Mouse (Mus musculus): ENCODE results near the gene Mip. TPM values are rescaled to one million over a fixed set of nuclear protein-coding genes. Genes with fewer than 3 reads are reported as not detected.

The Mip gene
- total RNA-seq, 2 experiments from 2014 or later, result not detected

Other genes with a start within 250 kb of the Mip start
- 10 to 100 TPM in 1 of 2 experiments, 1 to 10 TPM in 1; 9.5 to 23.7 TPM for gene Hsd17b6, start 218.2 kb upstream of the Mip start, total RNA-seq (2021)
- 10 to 100 TPM; 11.2 to 16.4 TPM for gene Prim1, start 210.7 kb upstream of the Mip start, total RNA-seq (2021)
- 100 to 1,000 TPM; 694 to 716 TPM for gene Naca, start 190.3 kb upstream of the Mip start, total RNA-seq (2021)
- 100 to 1,000 TPM; 138 to 142 TPM for gene Ptges3, start 166.9 kb upstream of the Mip start, total RNA-seq (2021)
- 1,000 to 10,000 TPM; 4,995 to 5,524 TPM for gene Atp5b, start 142.6 kb upstream of the Mip start, total RNA-seq (2021)
- gene Baz2a, start 134.3 kb upstream of the Mip start, total RNA-seq (2021), result 10 to 100 TPM; 37.1 to 51.9 TPM
- gene Rbms2, start 45.5 kb upstream of the Mip start, total RNA-seq (2021), result 10 to 100 TPM; 65.3 to 74.8 TPM
- gene Gls2, start 31.4 kb upstream of the Mip start, total RNA-seq (2021), result 10 to 100 TPM; 12.8 to 22.3 TPM
- gene Spryd4, start 14.0 kb upstream of the Mip start, total RNA-seq (2021), result 10 to 100 TPM; 21.6 to 27.3 TPM
- gene Timeless, start 6.2 kb downstream of the Mip start, total RNA-seq (2021), result 10 to 100 TPM; 16.4 to 21.9 TPM
- gene Apon, start 28.3 kb downstream of the Mip start, total RNA-seq (2021), result 10 to 100 TPM in 1 of 2 experiments, 1 to 10 TPM in 1; 7.4 to 17.5 TPM
- 100 to 1,000 TPM in 1 of 2 experiments, 10 to 100 TPM in 1; 78.0 to 183 TPM for gene Apof, start 42.8 kb downstream of the Mip start, total RNA-seq (2021)
- gene Stat2, start 44.7 kb downstream of the Mip start, total RNA-seq (2021), result 10 to 100 TPM; 17.4 to 27.5 TPM
- under 1 TPM in 1 of 2 experiments, not detected in 1; 0.27 TPM for gene Il23a, start 72.9 kb downstream of the Mip start, total RNA-seq (2021)
- 10 to 100 TPM; 24.0 to 32.8 TPM for gene Pan2, start 77.5 kb downstream of the Mip start, total RNA-seq (2021)
- gene Cnpy2, start 96.6 kb downstream of the Mip start, total RNA-seq (2021), result 100 to 1,000 TPM; 149 to 165 TPM
- gene Cs, start 111.9 kb downstream of the Mip start, total RNA-seq (2021), result 1,000 to 10,000 TPM; 1,048 to 1,207 TPM
- 100 to 1,000 TPM in 1 of 2 experiments, 10 to 100 TPM in 1; 99.9 to 128 TPM for gene Coq10a, start 143.2 kb downstream of the Mip start, total RNA-seq (2021)
- gene Ankrd52, start 151.3 kb downstream of the Mip start, total RNA-seq (2021), result 10 to 100 TPM; 53.3 to 57.8 TPM
- 1 to 10 TPM; 2.3 to 5.9 TPM for gene Slc39a5, start 175.4 kb downstream of the Mip start, total RNA-seq (2021)
- 10 to 100 TPM; 58.0 to 59.9 TPM for gene Nabp2, start 185.7 kb downstream of the Mip start, total RNA-seq (2021)
- gene Rnf41, start 185.8 kb downstream of the Mip start, total RNA-seq (2021), result 10 to 100 TPM; 37.4 TPM
- 100 to 1,000 TPM in 1 of 2 experiments, 10 to 100 TPM in 1; 94.1 to 123 TPM for gene Smarcc2, start 233.4 kb downstream of the Mip start, total RNA-seq (2021)